Mouse (Mus musculus) urinary bladder, postnatal 14 days (tissue): Measurements from ENCODE around the gene Rbl2.

Experiments
- DNase-seq: peaks from one replicate; pipeline ENCODE4 v3.0.0; 2021; ENCODE audit warnings: low spot score

The Rbl2 gene

DNA sequence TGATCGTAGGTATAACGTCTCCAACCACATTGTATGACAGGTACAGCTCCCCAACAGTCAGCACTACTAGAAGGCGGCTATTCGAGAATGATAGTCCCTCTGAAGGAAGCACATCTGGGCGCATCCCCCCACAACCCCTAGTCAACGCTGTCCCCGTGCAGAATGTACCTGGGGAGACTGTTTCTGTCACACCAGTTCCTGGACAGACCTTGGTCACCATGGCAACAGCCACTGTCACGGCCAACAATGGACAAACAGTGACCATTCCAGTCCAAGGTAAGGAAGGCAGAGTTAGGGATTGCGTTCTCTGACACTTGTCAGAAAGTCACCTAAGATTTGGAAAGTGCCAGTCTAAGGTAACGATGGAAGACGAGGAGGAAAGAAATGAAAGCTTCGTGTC is 36.4 kb downstream of the Rbl2 start:
- DNase-seq: no peak

DNA sequence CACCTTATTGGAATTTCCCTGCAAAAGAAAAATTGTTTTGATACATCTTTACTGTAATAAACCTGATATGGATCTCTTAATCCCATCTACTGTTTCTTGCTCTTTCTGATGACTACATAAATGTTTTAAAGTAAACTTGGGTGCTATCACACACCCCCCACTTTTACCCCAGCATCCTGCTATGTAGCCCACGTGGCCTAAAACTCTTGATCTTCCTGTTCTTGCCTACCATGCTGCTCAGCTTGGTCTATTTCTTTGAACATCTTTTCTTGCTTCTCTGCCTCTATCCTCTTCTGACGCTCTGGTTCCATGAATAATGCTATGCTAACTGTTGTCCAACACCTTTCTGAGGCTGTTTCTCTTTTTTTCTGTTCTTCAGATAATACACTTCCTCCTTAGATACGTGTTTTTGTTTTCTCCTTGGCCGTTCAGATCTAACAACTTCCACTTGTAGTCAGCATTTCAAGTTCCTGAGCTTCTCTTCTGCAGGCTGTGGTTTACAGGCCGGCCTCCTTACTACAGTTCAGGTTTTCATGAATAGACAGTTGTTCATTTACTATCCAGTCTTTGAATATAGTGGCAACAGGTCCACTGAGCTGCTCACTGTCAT is 42.1 kb downstream of the Rbl2 start:
- no peak for DNase-seq

DNA sequence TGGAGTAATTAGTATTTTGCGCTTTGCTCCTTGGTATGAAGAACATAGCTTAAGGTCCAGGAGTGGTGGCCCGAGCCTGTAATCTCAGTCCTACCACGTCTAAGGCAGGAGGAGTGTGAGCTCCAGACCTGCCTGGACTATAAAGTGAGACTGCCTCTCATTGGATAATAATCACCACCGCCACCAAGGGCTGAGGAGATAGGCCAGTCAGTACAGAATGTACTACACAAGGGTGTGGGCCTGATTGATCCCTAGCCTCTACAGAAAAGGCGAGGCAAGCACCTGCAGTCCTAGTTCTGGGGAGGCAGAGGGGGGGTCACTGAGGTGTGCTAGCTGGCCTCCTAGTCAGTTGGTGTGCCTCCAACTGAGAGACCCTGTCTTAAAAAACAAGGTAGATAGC is 44.6 kb downstream of the Rbl2 start:
- DNase-seq: no peak

- DNase-seq: no peak
Observed at GRCm38 (mm10) chr8:91114910-91115309, 45.1 kb downstream of the Rbl2 start.

- DNase-seq: no peak
Observed at GRCm38 (mm10) chr8:91117537-91117936, 47.7 kb downstream of the Rbl2 start.

DNA sequence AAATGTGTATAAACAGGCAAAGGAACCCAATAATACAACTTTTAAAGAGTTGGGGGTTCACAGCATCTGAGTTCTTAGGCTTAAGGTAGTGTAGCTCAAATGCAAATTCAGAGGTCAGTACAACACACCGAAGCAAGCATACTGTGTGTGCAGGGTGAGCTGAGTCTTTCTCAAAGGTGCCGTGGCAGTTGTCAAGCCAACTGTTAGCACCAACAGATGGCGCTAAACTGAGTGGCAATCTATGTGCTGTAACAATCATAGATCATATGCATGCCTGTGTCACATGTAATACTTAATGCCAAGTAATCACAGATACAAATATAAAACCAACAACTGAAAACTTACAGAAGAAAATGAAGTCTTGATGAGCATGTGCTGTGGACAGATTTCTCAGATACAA is 48.3 kb downstream of the Rbl2 start:
- no peak for DNase-seq

DNA sequence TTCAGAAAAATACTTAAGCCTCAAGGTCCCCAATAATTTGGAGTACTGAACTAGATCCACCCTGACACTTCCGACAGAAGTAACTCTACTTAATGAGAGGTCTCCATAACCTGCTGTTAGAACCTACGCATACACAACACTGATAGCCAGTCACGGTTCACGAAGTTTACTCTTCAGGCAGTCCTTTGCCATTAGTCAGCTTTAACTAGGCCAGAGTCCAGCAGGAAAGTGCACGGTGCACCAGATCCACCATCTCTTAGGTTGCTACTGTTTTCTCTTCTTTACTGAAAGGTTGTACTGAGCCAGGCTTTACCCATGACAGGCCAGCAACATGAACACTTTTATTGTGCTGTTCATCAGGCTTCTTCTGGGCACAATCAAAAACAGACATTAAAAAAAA is 54.5 kb downstream of the Rbl2 start:
- no peak for DNase-seq

GRCm38 (mm10) chr8:91126786-91127185 is 56.9 kb downstream of the Rbl2 start:
- no peak for DNase-seq

DNA sequence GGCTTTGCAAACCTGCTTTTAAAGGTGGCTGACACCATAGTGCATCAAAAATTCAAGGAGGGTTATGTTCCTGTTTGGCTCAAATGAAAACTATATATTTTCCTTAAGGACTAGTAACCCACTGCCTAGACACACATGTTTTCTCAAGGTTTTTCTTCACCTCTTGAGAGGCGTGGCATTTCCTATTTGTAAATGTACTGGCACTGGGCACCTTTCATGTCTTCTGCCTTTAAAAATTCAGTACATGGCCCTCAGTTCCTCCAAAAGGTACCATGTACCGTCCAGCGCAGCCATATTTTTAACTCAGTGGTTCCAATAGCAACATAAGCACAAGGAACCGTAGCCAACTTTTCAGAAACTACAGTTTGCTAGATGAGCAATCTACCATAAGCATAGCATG is 62.9 kb downstream of the Rbl2 start:
- DNase-seq: no peak

DNA sequence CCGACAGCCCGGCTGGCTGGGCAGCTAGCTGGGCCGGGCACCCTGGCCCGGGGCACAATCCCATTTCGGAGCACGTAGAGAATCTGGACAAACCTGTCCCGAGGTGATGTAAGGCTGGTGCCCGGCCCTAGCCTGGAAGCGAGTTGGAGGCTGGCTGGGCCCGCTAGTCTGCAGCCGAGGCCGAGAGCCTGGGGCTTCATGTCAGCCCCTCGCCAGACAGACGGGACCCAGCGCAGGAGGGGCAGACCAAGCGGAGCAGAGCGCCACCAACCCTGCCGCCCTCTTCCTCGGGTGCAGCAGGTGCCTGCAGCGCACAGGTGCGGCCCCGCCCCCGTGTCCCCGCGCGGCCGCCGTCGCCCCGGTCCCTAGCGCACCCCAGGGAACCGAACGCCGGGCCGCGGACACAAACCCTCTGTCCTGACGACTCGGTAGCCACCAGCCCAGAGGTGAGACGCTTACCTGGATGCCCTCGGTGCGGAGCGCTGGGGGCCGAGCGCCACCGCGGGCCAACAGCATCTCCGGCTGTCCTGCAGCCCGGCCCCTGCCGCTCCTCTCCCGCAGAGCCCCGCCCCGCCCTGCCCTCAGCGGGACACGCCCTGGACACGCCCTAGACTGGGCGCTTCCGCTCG is 63.7 kb downstream of the Rbl2 start:
- peak; percentile 71 for DNase-seq

GRCm38 (mm10) chr8:91134070-91134475 is 64.2 kb downstream of the Rbl2 start:
- peak; percentile 99 for DNase-seq

GRCm38 (mm10) chr8:91134659-91135058 is 64.8 kb downstream of the Rbl2 start:
- DNase-seq: no peak

DNA sequence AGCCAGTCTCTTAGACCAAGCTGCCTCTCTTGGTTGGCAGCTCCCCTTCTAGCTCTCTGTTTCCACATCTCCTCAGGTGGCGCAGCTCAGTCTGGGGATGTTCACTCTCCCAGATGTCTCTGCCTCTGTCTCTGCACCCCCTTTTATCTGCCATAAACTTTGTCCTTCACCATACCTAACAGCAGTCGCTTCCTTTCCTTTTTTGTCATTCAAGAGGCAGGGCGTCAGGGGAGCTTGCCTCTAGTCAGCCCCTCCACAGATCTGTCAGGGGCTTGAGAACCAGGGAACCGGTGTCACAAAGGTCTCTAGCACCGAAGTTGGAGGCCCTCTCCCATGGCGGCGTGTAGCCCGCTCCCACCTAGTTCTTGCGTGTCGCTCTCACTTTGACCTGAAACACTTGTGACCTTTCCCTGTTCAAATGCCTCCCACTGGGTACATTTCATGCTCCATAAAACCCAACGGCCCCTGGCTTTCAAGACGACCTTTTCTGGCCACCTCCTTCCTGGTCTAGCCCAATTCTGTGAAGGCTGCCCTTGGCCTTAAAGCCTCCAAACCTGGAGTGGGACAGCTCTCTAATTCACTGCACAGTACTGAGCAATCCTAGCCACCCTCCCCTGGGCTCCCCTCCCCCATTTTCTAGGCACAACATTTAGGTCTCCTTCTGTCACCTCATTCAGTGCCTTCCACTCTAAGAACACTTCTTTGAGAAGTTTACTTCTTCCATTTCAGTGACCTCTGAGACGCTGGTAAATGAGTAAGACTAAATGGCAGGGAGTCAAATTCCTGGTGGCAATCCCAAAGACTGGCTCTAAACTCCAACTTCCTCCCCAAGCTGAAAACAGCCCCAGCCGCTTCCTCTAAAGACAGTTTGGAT is 65.7 kb downstream of the Rbl2 start:
- DNase-seq: no peak

DNA sequence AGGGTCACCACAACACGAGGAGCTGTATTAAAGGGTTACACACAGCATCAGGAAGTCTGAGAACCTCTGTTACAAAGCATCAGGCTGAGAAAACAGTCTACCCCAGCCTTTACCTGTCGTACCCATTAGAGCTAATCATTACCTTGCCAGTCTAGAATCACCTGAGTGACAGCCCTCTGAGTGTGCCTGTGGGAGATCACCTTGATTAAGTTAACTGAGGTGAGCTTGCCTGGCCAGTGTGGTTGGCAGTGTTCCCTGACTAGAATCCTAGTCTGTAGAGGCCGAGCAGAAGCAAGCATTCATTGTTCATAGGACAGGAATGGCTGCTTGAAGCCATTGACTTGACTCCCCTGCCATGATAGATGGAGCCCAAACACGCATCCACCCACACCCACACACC is 71.0 kb downstream of the Rbl2 start:
- peak; percentile 11 for DNase-seq

GRCm38 (mm10) chr8:91147715-91148114 is 77.9 kb downstream of the Rbl2 start:
- peak; percentile 61 for DNase-seq

GRCm38 (mm10) chr8:91148643-91149178 is 78.9 kb downstream of the Rbl2 start:
- peak; percentile 14 for DNase-seq

GRCm38 (mm10) chr8:91149298-91149697 is 79.4 kb downstream of the Rbl2 start:
- DNase-seq: no peak

GRCm38 (mm10) chr8:91151531-91151930 is 81.7 kb downstream of the Rbl2 start:
- DNase-seq: no peak

DNA sequence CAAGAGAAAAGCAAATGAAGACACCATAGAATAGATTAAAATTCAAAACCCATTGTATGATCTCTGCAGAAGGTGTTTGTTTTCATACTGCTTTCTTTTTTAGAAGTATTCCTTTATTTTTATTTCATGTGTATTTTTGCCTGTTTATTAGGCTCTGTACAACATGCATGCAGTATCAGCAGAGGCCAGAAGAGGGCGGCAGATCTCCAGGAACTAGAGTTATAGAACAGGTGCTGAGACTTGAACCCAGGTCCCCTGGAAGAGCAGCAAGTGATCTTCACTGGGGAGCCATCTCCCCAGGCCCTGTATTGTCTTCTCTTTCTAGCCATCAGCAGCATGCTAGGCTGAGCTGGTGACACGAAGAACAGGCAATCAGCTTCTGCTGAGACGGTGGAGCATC is 84.0 kb downstream of the Rbl2 start:
- no peak for DNase-seq

DNA sequence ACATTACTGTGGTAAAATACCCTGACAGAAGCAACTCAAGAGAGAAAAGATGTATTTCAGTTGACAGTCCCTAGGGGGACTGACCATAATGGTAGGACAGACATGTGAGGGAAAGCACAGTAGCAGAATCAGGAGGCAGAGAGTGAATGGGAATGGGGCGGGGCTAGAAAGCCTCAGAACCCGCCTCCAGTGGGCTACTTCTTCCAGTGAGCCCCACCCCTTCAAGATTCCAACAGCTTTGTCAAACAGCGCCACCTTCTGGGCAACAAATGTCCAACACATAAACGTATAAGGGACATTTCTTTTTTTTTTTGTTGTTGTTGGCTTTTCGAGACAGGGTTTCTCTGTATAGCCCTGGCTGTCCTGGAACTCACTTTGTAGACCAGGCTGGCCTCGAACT is 84.7 kb downstream of the Rbl2 start:
- peak; percentile 16 for DNase-seq

GRCm38 (mm10) chr8:91158617-91159016 is 88.8 kb downstream of the Rbl2 start:
- DNase-seq: no peak

- DNase-seq: no peak
Observed at GRCm38 (mm10) chr8:91159959-91160800, 90.3 kb downstream of the Rbl2 start.
